Mouse (Mus musculus): ENCODE measurements around the gene Fam120a. TPM values are rescaled to one million over a fixed set of nuclear protein-coding genes. Genes with fewer than 3 reads are reported as not detected.

Fam120a gene
- total and polyA plus RNA-seq, 2 experiments from 2014 or later, result 10.3 to 76.3 TPM

DNA sequence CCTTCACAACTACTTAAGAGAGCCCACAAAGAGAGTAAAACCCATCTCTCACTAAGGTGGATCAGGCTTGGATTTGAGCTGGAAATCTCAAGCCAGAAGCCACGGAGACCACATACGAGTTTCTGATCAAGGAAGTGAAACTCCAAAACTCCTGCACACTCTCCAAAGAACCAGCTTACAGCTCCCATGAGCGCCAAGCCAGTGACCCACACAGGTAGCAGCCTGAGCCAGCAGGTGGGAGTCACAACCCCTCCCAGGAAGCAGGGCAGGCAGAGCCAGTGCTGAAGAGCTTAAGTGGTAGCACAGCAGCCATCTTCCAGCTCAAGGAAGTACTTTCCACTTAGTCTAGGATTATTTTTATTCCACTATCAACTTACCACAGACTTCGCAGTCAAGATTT lies 13.0 kb downstream of the Fam120a start:
- H3K9me3 ChIP-seq (ENCODE audit: low read length), result no peaks in the 10 kb centered on the region
- no peaks in the 10 kb centered on the region for H3K36me3 ChIP-seq (ENCODE audit: insufficient read depth, low read length)
- H3K4me2 ChIP-seq (ENCODE audit: low read depth, low read length), result no peak overlapping the region
- no peak overlapping the region for H3K9ac ChIP-seq (replicated peaks; ENCODE audit: low read length)
- H3K27ac ChIP-seq, result no peak overlapping the region
- H3K27me3 ChIP-seq (ENCODE audit: insufficient read depth, low read length), result no peaks in the 10 kb centered on the region
- no peak for TF ChIP-seq CTCF (IDR thresholded peaks at IDR 0.05; ENCODE audit: low read depth)
- DNase-seq (ENCODE audit: low spot score) (no peak), ATAC-seq (no peak)
- H3K4me1 ChIP-seq (ENCODE audit: insufficient read depth, low read length), result 0 out of 2 replicates have a peak, but pooled peaks cover 3% of the 10 kb centered on the region
- WGBS, result 91% methylated on average over 4 of the region's 4 CpGs
- no peak overlapping the region for H3K4me3 ChIP-seq (ENCODE audit: low read length)

DNA sequence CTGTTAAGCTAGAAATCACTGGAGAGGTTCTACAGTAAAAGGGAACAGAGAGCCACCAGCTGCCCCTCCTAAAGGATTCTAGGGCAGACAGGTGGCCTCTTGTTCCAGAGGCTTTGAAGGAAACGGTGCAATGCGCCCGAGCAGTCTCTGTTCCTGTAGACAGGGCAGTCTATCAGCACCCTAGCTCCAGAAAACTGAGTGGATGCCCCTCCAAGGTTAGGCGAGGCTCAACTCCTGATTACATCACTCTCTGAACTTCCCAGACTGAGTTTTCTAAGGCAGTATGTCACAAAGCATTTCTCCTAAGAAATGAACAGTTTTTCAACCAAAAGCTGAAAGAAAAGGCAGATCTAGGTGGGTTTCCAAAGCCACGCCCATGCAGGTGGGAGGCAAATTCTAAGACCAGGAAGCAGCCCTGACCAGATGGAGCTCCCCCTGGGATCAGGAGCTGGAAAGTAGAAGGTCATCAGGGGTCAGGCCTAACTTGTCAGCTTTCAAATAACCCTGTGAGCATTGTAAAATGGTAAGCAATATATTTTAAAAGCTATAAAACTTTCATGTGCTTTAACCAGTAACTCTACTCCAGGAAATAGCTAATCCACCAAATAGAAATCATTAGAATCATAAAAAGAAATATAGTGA lies 17.1 kb downstream of the Fam120a start:
- WGBS, result 72% methylated on average over 5 of the region's 5 CpGs
- Histone ChIP-seq H3K9ac (replicated peaks; ENCODE audit: low read length) (no peak overlapping the region), H3K27ac (no peak overlapping the region), H3K4me3 (ENCODE audit: low read length) (no peak overlapping the region), H3K9me3 (ENCODE audit: low read length) (no peaks in the 10 kb centered on the region), H3K36me3 (ENCODE audit: insufficient read depth, low read length) (peaks cover 16% of the 10 kb centered on the region; the same call in 1 of the 2 replicates), H3K4me1 (ENCODE audit: insufficient read depth, low read length) (no peaks in the 10 kb centered on the region), H3K4me2 (ENCODE audit: low read depth, low read length) (no peak overlapping the region), H3K27me3 (ENCODE audit: insufficient read depth, low read length) (no peaks in the 10 kb centered on the region)
- no peak for TF ChIP-seq CTCF (IDR thresholded peaks at IDR 0.05; ENCODE audit: low read depth)
- ATAC-seq (no peak), DNase-seq (ENCODE audit: low spot score) (no peak)

DNA sequence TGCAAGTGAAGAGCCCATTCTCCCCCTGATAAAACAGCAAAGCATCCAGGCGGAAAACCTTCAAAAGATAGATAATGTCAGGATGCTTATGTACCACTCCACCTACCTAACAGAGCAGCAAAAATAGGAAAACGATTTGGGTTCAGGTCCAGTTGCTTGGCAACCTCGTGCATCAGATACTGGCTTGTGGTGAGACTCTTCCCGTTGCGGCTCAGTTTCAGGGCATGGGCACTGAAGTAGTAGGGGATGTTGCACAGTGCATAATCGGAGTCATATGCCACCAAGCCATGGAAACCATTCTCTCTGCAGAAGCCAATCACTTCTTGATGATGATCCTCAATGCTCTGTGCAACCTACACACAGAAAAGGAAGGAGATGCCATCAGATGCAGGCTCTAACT lies 18.9 kb downstream of the Fam120a start:
- Histone ChIP-seq H3K27me3 (ENCODE audit: insufficient read depth, low read length) (no peaks in the 10 kb centered on the region), H3K4me2 (ENCODE audit: low read depth, low read length) (no peak overlapping the region), H3K4me1 (ENCODE audit: insufficient read depth, low read length) (no peaks in the 10 kb centered on the region), H3K27ac (no peak overlapping the region), H3K9ac (replicated peaks; ENCODE audit: low read length) (no peak overlapping the region), H3K4me3 (ENCODE audit: low read length) (no peak overlapping the region), H3K36me3 (ENCODE audit: insufficient read depth, low read length) (peaks cover 18% of the 10 kb centered on the region), H3K9me3 (ENCODE audit: low read length) (no peaks in the 10 kb centered on the region)
- 74% methylated on average over 6 of the region's 6 CpGs for WGBS
- ATAC-seq, result no peak
- no peak for DNase-seq (ENCODE audit: low spot score)
- TF ChIP-seq CTCF (IDR thresholded peaks at IDR 0.05; ENCODE audit: low read depth), result no peak

DNA sequence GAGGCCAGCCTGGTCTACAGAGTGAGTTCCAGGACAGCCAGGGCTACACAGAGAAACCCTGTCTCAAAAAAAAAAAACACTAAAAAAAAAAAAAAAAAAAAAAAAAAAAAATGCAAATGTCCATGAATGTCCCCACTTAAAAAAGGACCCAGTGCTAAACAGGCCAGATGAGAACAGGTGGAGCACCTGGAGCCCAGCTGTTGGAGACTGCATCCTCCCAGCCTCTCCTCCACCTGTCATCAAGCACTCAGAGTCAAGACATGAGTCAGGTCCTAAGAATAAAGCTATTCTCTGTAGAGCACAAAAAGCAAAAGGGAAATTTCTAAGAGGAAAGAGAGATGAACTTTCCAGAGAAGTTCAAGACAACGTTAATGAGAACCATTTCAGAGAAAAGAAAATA lies 23.2 kb downstream of the Fam120a start:
- H3K4me1 ChIP-seq (ENCODE audit: insufficient read depth, low read length), result no peaks in the 10 kb centered on the region
- DNase-seq (ENCODE audit: low spot score) (no peak), ATAC-seq (no peak)
- H3K9ac ChIP-seq (replicated peaks; ENCODE audit: low read length), result no peak overlapping the region
- H3K9me3 ChIP-seq (ENCODE audit: low read length), result no peaks in the 10 kb centered on the region
- WGBS, result 84% methylated on average over 1 of the region's 1 CpGs
- H3K36me3 ChIP-seq (ENCODE audit: insufficient read depth, low read length), result peaks cover 18% of the 10 kb centered on the region
- H3K4me3 ChIP-seq (ENCODE audit: low read length), result no peak overlapping the region
- H3K27me3 ChIP-seq (ENCODE audit: insufficient read depth, low read length), result no peaks in the 10 kb centered on the region
- no peak overlapping the region for H3K27ac ChIP-seq
- no peak for TF ChIP-seq CTCF (IDR thresholded peaks at IDR 0.05; ENCODE audit: low read depth)
- no peak overlapping the region for H3K4me2 ChIP-seq (ENCODE audit: low read depth, low read length)

DNA sequence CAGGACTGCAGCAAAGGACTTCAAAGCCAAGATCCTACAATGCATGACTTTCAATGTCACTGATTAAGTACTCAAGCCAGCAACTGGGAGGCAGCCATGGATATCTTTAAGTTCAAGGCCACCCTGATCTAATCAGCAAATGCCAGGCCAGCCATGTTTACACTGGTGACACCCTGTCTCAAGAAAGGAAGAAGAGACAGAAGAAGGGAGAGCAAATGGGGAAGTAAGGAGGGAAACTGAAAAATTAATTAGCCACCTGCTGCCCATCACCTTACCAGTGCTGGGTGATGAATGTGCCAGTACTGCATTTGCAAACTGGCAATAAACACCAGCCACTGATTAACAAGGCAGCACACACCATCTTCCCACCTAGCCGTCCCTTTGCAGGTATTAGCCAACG lies 25.3 kb downstream of the Fam120a start:
- DNase-seq (ENCODE audit: low spot score) (no peak), ATAC-seq (no peak)
- Histone ChIP-seq H3K27me3 (ENCODE audit: insufficient read depth, low read length) (no peaks in the 10 kb centered on the region), H3K4me3 (ENCODE audit: low read length) (no peak overlapping the region), H3K4me2 (ENCODE audit: low read depth, low read length) (no peak overlapping the region), H3K9ac (replicated peaks; ENCODE audit: low read length) (no peak overlapping the region), H3K4me1 (ENCODE audit: insufficient read depth, low read length) (no peaks in the 10 kb centered on the region), H3K9me3 (ENCODE audit: low read length) (no peaks in the 10 kb centered on the region), H3K27ac (no peak overlapping the region), H3K36me3 (ENCODE audit: insufficient read depth, low read length) (peaks cover 18% of the 10 kb centered on the region)
- 74% methylated on average over 2 of the region's 2 CpGs for WGBS
- no peak for TF ChIP-seq CTCF (IDR thresholded peaks at IDR 0.05; ENCODE audit: low read depth)

DNA sequence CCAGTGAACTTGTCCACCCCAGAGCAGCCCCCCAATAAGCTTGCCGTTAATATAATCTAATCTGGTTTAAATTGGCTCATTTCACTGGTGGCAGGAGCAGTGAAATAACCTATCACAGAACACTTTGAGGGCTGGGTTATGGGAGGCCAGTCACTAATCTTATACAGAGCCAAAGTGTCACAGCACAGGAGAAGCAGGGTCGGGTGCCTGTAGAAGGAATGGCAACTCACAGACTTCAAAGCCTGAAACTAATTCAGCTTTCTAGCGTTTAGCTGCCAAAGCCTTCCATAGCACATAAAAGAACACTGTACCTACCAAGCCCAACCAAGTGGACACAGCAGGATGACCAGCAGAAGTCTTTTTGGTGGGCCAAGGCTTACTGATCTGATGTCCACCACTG lies 26.0 kb downstream of the Fam120a start:
- Histone ChIP-seq H3K9me3 (ENCODE audit: low read length) (no peaks in the 10 kb centered on the region), H3K4me1 (ENCODE audit: insufficient read depth, low read length) (no peaks in the 10 kb centered on the region), H3K4me3 (ENCODE audit: low read length) (no peak overlapping the region), H3K9ac (replicated peaks; ENCODE audit: low read length) (no peak overlapping the region), H3K36me3 (ENCODE audit: insufficient read depth, low read length) (peaks cover 15% of the 10 kb centered on the region), H3K27ac (no peak overlapping the region), H3K4me2 (ENCODE audit: low read depth, low read length) (no peak overlapping the region), H3K27me3 (ENCODE audit: insufficient read depth, low read length) (no peaks in the 10 kb centered on the region)
- TF ChIP-seq CTCF (IDR thresholded peaks at IDR 0.05; ENCODE audit: low read depth), result no peak
- WGBS, result 54% methylated on average over 3 of the region's 3 CpGs
- DNase-seq (ENCODE audit: low spot score) (no peak), ATAC-seq (no peak)

DNA sequence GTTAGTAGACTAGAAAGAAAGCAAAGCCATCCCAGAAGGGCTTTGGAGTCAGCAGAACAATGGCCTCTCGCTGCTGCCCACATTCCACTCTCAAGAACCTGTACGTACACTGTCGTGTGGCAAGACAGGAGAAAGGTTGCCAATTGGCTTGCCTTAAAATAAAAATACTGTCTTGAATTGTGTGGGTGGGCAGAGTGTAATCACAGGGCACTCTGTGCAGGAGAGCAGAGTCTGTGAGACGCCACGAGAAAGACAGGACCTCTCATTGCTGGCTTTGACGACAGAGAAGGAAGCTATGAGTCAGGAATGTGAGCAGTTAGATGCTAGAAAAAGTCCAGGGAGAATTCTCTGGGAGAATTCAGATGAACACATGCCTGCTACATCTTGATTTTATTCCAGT lies 33.2 kb downstream of the Fam120a start:
- no peak overlapping the region for H3K4me2 ChIP-seq (ENCODE audit: low read depth, low read length)
- no peak for TF ChIP-seq CTCF (IDR thresholded peaks at IDR 0.05; ENCODE audit: low read depth)
- H3K27ac ChIP-seq, result no peak overlapping the region
- no peaks in the 10 kb centered on the region for H3K27me3 ChIP-seq (ENCODE audit: insufficient read depth, low read length)
- H3K36me3 ChIP-seq (ENCODE audit: insufficient read depth, low read length), result peaks cover 6% of the 10 kb centered on the region; the same call in 1 of the 2 replicates
- H3K4me3 ChIP-seq (ENCODE audit: low read length), result no peak overlapping the region
- ATAC-seq (no peak), DNase-seq (ENCODE audit: low spot score) (no peak)
- 54% methylated on average over 6 of the region's 6 CpGs for WGBS
- no peak overlapping the region for H3K9ac ChIP-seq (replicated peaks; ENCODE audit: low read length)
- H3K9me3 ChIP-seq (ENCODE audit: low read length), result no peaks in the 10 kb centered on the region
- H3K4me1 ChIP-seq (ENCODE audit: insufficient read depth, low read length), result no peaks in the 10 kb centered on the region

Data from hindbrain, postnatal 0 days (tissue).